Mouse (Mus musculus): Measurements from ENCODE around the gene Kmt2e.

DNA sequence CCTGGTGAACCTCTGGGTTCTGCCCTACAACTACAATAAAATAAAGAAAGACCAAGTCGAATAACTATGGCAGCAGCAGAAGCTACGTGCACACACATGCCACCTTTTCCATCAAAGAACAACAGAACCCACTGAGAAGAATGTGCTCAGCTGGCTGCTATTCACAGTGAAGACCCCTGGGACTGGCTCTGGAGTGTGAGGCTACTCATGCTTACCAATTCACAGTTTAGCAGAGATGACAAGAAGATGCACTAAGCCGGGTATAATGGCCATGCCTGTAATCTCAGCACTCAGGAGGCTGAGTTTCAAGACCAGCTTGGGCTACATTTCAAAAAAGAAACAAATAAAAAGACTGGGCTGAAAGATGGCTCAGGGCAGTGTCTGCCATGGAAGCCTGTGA is 82.7 kb downstream of the Kmt2e start:
- TF ChIP-seq CTCF (conservative IDR thresholded peaks at IDR 0.05; ENCODE audit: insufficient read depth, insufficient read length, low read depth, low read length) (no peak), POLR2A (IDR thresholded peaks at IDR 0.05; ENCODE audit: low read depth, low read length) (no peak)
